In the genomic region with DNA sequence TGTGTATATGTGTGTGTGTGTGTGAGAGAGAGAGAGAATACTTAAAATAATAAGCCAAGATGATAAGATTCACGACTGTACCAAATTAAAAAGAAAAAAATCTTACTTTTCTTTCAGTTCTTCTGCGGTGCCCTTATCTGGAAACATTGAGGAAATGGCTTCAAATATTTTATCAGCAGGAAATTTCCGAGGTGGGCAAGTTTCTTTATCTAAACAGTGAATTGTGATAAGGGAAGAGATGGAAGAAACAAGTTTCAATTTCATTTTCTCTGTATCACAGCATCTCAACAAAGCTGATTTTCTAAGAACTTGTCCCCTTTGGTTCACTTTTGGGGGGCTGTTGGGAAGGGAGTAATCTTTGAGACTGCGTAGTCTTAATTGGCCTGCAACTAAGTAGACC, we compare ENCODE assay signal across 31 mouse cellular contexts.
"Had no signal": no experiment of that assay in that cellular context is flagged by ENCODE, and none has a peak within 500 bp of the region (broad histone marks: within the 10 kb centered on the region; RNA-seq: fewer than 3 reads in every experiment).

No protein-coding gene starts in this region.

- H3K27ac ChIP-seq: heart, embryonic 10.5 days; heart, embryonic 13.5 days; heart, embryonic 15.5 days; hindbrain, embryonic 10.5 days; hindbrain, embryonic 12.5 days; hindbrain, embryonic 13.5 days; hindbrain, embryonic 14.5 days; hindbrain, embryonic 15.5 days; hindbrain, postnatal 0 days; intestine, embryonic 15.5 days; kidney, embryonic 15.5 days; kidney, postnatal 0 days; layer of hippocampus, adult 2 months; left cerebral cortex, adult 2 months had no signal

- H3K9ac ChIP-seq: heart, embryonic 12.5 days; heart, embryonic 13.5 days; heart, embryonic 15.5 days; hindbrain, embryonic 12.5 days; hindbrain, embryonic 13.5 days; hindbrain, embryonic 14.5 days; hindbrain, embryonic 15.5 days; intestine, embryonic 15.5 days; kidney, embryonic 15.5 days had no signal

- H3K4me3 ChIP-seq: heart, embryonic 10.5 days; heart, embryonic 12.5 days; heart, embryonic 13.5 days; heart, embryonic 15.5 days; hindbrain, embryonic 10.5 days; hindbrain, embryonic 12.5 days; hindbrain, embryonic 13.5 days; hindbrain, embryonic 15.5 days; intestine, embryonic 15.5 days; kidney, embryonic 15.5 days; layer of hippocampus, adult 2 months; left cerebral cortex, adult 2 months had no signal

- H3K9me3 ChIP-seq: heart, embryonic 10.5 days; heart, embryonic 12.5 days; heart, embryonic 13.5 days; heart, embryonic 15.5 days; hindbrain, embryonic 10.5 days; hindbrain, embryonic 12.5 days; hindbrain, embryonic 13.5 days; hindbrain, embryonic 15.5 days; intestine, embryonic 15.5 days; kidney, embryonic 15.5 days had no signal

- H3K4me1 ChIP-seq: heart, embryonic 10.5 days; heart, embryonic 12.5 days; heart, embryonic 13.5 days; heart, embryonic 15.5 days; hindbrain, embryonic 10.5 days; hindbrain, embryonic 12.5 days; hindbrain, embryonic 13.5 days; hindbrain, embryonic 15.5 days; intestine, embryonic 15.5 days; kidney, embryonic 15.5 days had no signal

- H3K27me3 ChIP-seq: heart, embryonic 12.5 days; heart, embryonic 13.5 days; heart, embryonic 15.5 days; hindbrain, embryonic 12.5 days; hindbrain, embryonic 13.5 days; hindbrain, embryonic 15.5 days; intestine, embryonic 15.5 days; kidney, embryonic 15.5 days had no signal

- DNase-seq: heart, postnatal 10 days; heart, postnatal 14 days; heart, postnatal 36 days; heart, postnatal 4 days; kidney, adult 11 months; kidney, adult 18-20 months; kidney, adult 2 months; kidney, adult 8-10 months; kidney, adult 9 months; kidney, postnatal 10 days; kidney, postnatal 14 days; kidney, postnatal 25 days; kidney, postnatal 36 days; kidney, postnatal 4 days; layer of hippocampus, adult 9-11 months; layer of hippocampus, postnatal 36 days had no signal
